Mouse (Mus musculus) forebrain, embryonic 16.5 days (tissue): ENCODE data around the gene 4930412O13Rik. TPM values are rescaled to one million over a fixed set of nuclear protein-coding genes. Genes with fewer than 3 reads are reported as not detected.

Experiments used
- ATAC-seq: fragments of 200-750 bp; cut with Nextera tagmentation; 2 replicates; pipeline ENCODE4 v1.8.0; 2017; ENCODE audit warnings: mild to moderate bottlenecking, moderate library complexity
- H3K27ac ChIP-seq: fragments of 300-500 bp; sonication (generic); 2 replicates; pipeline ENCODE4 v1.5.1; 2014; ENCODE audit warnings: low read length, control low read depth
- H3K27me3 ChIP-seq: fragments of 300-500 bp; sonication (generic); replicated peaks from 2 replicates; pipeline ENCODE4 v1.6.1; 2014; ENCODE audit warnings: low read length; ENCODE audit not compliant: control insufficient read depth, insufficient read depth
- H3K36me3 ChIP-seq: fragments of 300-500 bp; sonication (generic); 2 replicates; pipeline ENCODE4 v1.6.1; 2014; ENCODE audit not compliant: control insufficient read depth, insufficient read depth
- H3K4me1 ChIP-seq: fragments of 300-500 bp; sonication (generic); replicated peaks from 2 replicates; pipeline ENCODE4 v1.6.1; 2014; ENCODE audit warnings: low read length; ENCODE audit not compliant: control insufficient read depth, insufficient read depth
- H3K4me2 ChIP-seq: fragments of 300-500 bp; sonication (generic); 2 replicates; pipeline ENCODE4 v1.6.1; 2014; ENCODE audit warnings: mild to moderate bottlenecking, low read length, control low read depth
- H3K4me3 ChIP-seq: fragments of 300-500 bp; sonication (generic); replicated peaks from 2 replicates; pipeline ENCODE4 v1.5.1; 2014; ENCODE audit warnings: mild to moderate bottlenecking, low read length, control low read depth
- H3K9ac ChIP-seq: fragments of 300-500 bp; sonication (generic); replicated peaks from 2 replicates; pipeline ENCODE4 v1.6.1; 2014; ENCODE audit warnings: low read depth, low read length, control low read depth
- H3K9me3 ChIP-seq: fragments of 300-500 bp; sonication (generic); 2 replicates; pipeline ENCODE4 v1.6.1; 2016; ENCODE audit warnings: low read length; ENCODE audit not compliant: control insufficient read depth
- WGBS: fragments of 180-500 bp; shearing (Covaris S2); extraction: QIAGEN DNeasy Blood & Tissue Kit; methylation state at CpG from one replicate; pipeline ENCODE4 v1.1.7; 2014; 5-methylcytosine and 5-hydroxymethylcytosine counted together
- polyA plus RNA-seq: library from polyadenylated mRNA; unstranded; fragments of >200 nt; fragmentation: Nextera tagmentation; extraction: Ambion mirVana; gene quantifications from 2 replicates; pipeline ENCODE4 v1.2.1, GENCODE M21; 2015

4930412O13Rik gene
- polyA plus RNA-seq, 1 experiment from 2014 or later, result not detected

- no peaks in the 10 kb centered on the region for H3K9me3 ChIP-seq
- H3K9ac ChIP-seq, result no peak overlapping the region
- ATAC-seq, result peak; percentile 72
- no peak overlapping the region for H3K4me3 ChIP-seq
- no peak overlapping the region for H3K4me2 ChIP-seq
- H3K4me1 ChIP-seq, result peaks cover 11% of the 10 kb centered on the region
- H3K27me3 ChIP-seq, result no peaks in the 10 kb centered on the region
- H3K27ac ChIP-seq, result no peak overlapping the region
- WGBS, result 14% methylated on average over 7 of the region's 7 CpGs
- H3K36me3 ChIP-seq, result no peaks in the 10 kb centered on the region
These were observed 45.3 kb downstream of the 4930412O13Rik start for GRCm38 (mm10) chr2:9926194-9926904.

- Histone ChIP-seq H3K4me2 (no peak overlapping the region), H3K9me3 (no peaks in the 10 kb centered on the region), H3K4me3 (no peak overlapping the region), H3K27ac (no peak overlapping the region), H3K27me3 (no peaks in the 10 kb centered on the region), H3K4me1 (peaks cover 11% of the 10 kb centered on the region), H3K9ac (no peak overlapping the region), H3K36me3 (no peaks in the 10 kb centered on the region)
- ATAC-seq, result peak; percentile 45
- 43% methylated on average over 4 of the region's 4 CpGs for WGBS
These were observed 45.8 kb downstream of the 4930412O13Rik start for GRCm38 (mm10) chr2:9926905-9927283.

Other genes starting within 250 kb of the 4930412O13Rik start
- not detected in 2 replicates for gene 9230102O04Rik, start 8.3 kb downstream of the 4930412O13Rik start, polyA plus RNA-seq
- 0.42 and 2.2 TPM in 2 replicates for gene Gata3, start 8.8 kb downstream of the 4930412O13Rik start, polyA plus RNA-seq
- 14.3 and 14.5 TPM in 2 replicates for gene Taf3, start 167.3 kb downstream of the 4930412O13Rik start, polyA plus RNA-seq
- gene Atp5c1, start 199.3 kb downstream of the 4930412O13Rik start, polyA plus RNA-seq, result 543 and 544 TPM in 2 replicates
- gene Kin, start 199.3 kb downstream of the 4930412O13Rik start, polyA plus RNA-seq, result 34.2 and 39.8 TPM in 2 replicates